Mouse (Mus musculus): ENCODE data around the gene Psme2.

DNA sequence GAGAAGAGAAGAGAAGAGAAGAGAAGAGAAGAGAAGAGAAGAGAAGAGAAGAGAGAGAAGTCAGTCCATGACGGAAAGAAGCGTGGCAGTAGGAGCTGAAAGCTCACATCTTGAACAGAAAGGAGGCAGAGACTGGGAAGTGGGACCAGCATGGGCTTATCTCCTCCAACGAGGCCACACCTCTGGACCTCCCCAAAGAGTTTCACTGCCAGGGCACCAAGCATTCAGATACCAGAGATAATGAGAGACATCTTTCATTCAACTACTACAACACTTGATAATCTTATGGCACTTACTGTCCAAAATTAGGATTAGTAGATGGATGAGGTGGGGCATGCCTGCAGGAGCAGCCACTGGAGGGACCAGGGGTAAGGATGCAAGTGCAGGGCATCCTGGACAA lies 35.1 kb downstream of the Psme2 start:
- TF ChIP-seq NRF1 (IDR thresholded peaks at IDR 0.05; ENCODE audit: low read depth, low read length) = no peak
- TF ChIP-seq MAFK (IDR thresholded peaks at IDR 0.05; ENCODE audit: insufficient replicate concordance, low read length) = no peak
- no peak for TF ChIP-seq SMC3 (IDR thresholded peaks at IDR 0.05; ENCODE audit: low read depth, low read length)
- no peak for TF ChIP-seq CTCF (conservative IDR thresholded peaks at IDR 0.05 in 1 of 2, IDR thresholded peaks at IDR 0.05 in 1 of 2; ENCODE audit: low read depth in 2 of 2, low read length in 2 of 2)
- no peak for TF ChIP-seq ETS1 (conservative IDR thresholded peaks at IDR 0.05; ENCODE audit: low read depth, low read length)
- no peak for TF ChIP-seq EP300 (IDR thresholded peaks at IDR 0.05; ENCODE audit: low read length)
- no peak for TF ChIP-seq POLR2A (IDR thresholded peaks at IDR 0.05; ENCODE audit: low read depth, low read length)
- TF ChIP-seq TCF12 (IDR thresholded peaks at IDR 0.05; ENCODE audit: low read depth, low read length) = no peak
- TF ChIP-seq MAX (IDR thresholded peaks at IDR 0.05; ENCODE audit: low read length) = no peak
- TF ChIP-seq ELF1 (IDR thresholded peaks at IDR 0.05; ENCODE audit: low read depth, low read length) = no peak
